Mouse (Mus musculus): ENCODE measurements around the gene Sde2. TPM values are rescaled to one million over a fixed set of nuclear protein-coding genes. Genes with fewer than 3 reads are reported as not detected.
"Not testable (repeated sequence)": the region's sequence is repeated elsewhere in the genome, so short reads cannot be mapped to it uniquely, and the experiment has no call there.

Gene Sde2
- total RNA-seq, 2 experiments from 2014 or later: 22.9 TPM

DNA sequence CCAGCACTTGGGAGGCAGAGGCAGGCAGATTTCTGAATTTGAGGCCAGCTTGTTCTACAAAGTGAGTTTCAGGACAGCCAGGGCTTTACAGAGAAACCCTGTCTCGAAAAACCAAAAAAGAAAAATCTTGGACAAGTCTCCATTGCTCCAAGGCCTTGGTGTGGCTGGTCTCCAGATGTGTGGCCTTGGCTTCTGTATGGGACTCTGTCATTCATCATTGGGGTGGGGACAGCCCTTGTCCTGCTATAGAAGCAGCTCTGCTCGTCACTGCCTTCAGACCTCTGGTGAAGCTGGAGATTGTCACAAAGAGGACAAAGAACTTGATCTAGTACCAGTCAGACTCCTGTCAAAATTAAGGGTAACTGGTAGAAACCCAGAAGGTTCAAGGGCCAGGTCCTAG lies 23.7 kb downstream of the Sde2 start:
- Histone ChIP-seq H3K4me3 (no peak overlapping the region), H3K27ac (no peak overlapping the region)
- TF ChIP-seq CTCF (conservative IDR thresholded peaks at IDR 0.05): no peak
- no peak for DNase-seq (ENCODE audit: low spot score in 2 of 2)

DNA sequence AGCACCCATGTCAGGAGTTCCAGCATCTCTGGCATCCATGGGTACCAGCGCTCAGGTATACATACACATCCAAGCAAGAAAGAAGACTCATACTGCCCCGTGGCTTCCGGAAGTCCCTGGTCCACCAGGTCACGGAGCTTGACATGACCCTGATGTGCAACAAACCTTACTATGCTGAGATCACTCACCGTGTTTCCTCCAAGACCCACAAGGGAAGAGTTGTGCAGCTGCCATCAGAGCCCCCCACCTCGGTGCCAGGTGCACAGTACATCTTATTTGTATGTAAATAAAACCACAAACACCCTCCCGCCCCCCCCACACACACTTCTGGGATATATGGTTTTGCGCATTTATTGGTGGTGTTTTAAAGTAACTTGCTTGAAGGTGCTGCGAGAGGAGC lies 24.2 kb downstream of the Sde2 start:
- no peak overlapping the region for H3K27ac ChIP-seq
- H3K4me3 ChIP-seq: no peak overlapping the region
- no peak for TF ChIP-seq CTCF (conservative IDR thresholded peaks at IDR 0.05)
- no peak for DNase-seq (ENCODE audit: low spot score in 2 of 2)

DNA sequence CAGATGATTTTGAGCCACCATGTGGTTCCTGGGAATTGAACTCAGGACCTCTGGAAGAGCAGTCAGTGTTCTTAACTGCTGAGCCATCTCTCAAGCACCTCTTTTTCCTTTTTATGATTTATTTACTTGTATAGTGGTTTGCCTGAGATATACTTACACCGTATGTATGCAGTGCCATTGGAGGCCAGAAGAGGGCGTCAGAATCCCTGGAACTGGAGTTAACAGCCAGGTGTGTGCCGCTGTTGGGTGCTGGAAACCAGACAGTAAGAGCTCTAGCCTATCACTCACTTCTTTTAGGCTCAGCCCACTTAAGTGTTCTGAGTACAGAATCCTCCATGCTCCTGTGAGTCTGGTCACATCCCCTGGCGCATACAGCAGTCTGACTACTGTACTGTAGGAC lies 26.5 kb downstream of the Sde2 start:
- no peak for DNase-seq (ENCODE audit: low spot score in 2 of 2)
- TF ChIP-seq CTCF (conservative IDR thresholded peaks at IDR 0.05): no peak; the same call in none of the 2 replicates
- Histone ChIP-seq H3K27ac (no peak overlapping the region), H3K4me3 (no peak overlapping the region)

DNA sequence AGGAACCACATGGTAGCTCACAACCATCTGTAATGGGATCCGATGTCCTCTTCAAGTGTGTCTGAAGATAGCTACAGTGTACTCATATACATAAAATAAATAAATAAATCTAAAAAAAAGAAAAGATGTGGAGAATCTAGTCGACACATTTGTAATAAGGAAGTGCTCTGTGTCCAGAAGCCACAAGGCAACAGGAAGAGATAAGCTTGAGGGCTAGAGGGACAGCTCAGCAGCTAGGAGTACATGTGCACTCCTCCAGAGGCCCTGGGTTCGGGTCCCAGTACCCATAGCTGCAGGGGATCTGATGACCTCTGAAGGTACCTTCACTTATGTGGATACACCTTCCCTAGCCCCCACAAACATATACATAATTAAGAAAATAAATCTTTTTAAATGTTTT lies 30.8 kb downstream of the Sde2 start:
- DNase-seq (ENCODE audit: low spot score in 2 of 2): no peak
- H3K4me3 ChIP-seq: no peak overlapping the region
- TF ChIP-seq CTCF (conservative IDR thresholded peaks at IDR 0.05): no peak
- no peak overlapping the region for H3K27ac ChIP-seq

DNA sequence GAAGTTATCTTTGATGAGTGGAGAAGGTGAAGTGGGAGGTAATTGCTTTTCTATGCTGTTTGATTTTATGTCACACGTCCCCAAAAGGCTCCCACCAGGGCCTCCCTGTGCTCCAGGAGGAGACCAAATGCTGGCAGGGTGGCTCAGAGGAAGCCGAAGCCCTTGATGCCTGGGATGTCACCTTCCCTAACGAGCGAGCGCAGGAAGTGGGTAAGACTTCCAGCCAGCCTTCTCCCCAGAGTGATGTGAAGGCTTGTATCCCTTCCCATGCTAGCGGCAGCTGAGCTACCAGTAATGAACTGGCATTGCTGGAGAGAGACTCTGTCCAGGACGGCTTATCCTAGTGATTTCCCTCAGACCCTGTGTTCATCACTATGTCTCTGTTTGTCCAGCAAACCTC lies 32.8 kb downstream of the Sde2 start:
- no peak for TF ChIP-seq CTCF (conservative IDR thresholded peaks at IDR 0.05)
- Histone ChIP-seq H3K27ac (no peak overlapping the region), H3K4me3 (no peak overlapping the region)
- no peak for DNase-seq (ENCODE audit: low spot score in 2 of 2)

DNA sequence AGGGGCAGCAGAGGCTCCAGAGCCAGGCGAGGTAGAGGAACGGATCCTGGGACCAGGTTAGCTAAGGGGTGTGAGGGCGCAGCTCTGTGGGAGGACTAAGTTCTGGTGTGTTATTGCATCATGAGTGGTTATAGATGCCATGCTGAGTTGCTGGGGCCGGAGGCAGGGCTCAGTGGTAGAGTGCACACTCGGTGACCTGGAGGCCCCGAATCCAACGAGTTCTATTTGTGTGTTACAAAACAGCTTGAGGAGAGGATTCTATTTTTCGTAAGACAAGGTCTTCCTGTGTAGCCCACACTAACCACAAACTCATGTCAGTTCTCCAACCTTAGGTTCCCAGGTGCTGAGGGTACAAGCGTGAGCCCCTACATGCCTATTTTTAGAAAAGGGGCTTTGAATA lies 33.6 kb downstream of the Sde2 start:
- no peak for DNase-seq (ENCODE audit: low spot score in 2 of 2)
- no peak for TF ChIP-seq CTCF (conservative IDR thresholded peaks at IDR 0.05)
- Histone ChIP-seq H3K4me3 (no peak overlapping the region), H3K27ac (no peak overlapping the region)

DNA sequence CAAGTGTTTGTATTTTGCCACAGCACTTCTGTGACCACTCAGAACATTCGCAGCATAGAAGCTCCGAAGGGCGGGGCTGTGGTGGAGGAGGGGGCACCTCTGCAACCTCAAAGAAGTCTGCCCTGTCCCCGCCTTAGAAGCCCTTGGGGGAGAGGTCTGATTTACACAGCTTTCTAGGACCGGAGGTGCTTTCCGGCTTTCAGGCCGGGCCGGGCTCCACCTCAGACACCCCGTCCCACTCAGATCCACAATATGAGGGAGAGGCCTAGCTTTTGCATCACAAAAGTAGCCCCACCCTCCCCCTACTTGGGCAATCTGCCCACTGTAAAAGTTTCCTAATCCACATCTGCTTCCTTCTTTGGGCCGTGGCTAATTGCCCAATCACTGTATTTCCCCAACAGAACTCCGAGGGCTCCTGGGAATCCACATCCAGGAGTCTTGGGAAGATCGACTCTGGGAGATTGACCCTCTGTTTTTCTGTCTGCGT lies 37.7 kb downstream of the Sde2 start:
- no peak for TF ChIP-seq CTCF (conservative IDR thresholded peaks at IDR 0.05)
- no peak for DNase-seq (ENCODE audit: low spot score in 2 of 2)

DNA sequence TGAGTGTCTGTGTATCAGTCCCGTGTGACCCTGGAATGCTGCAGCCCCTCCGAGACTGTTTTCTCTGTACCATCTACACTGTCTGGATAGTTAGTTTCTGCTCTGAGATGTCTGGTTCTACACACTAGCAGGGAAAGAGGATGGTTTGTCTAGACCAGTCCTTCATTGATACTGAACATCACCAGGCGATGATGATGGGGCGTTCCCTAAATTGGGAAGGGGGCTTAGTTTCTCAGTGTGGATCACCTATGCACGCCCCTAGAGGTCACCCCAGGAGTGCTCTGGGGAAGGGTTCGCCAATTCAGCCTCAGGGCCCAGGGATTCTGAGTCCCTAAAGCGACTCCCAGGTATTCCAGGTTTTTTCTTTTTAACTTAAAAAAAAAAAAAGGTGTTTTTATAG lies 38.2 kb downstream of the Sde2 start:
- no peak overlapping the region for H3K27ac ChIP-seq
- no peak for TF ChIP-seq CTCF (conservative IDR thresholded peaks at IDR 0.05)
- no peak for DNase-seq (ENCODE audit: low spot score in 2 of 2)
- no peak overlapping the region for H3K4me3 ChIP-seq

More for the DNA sequence above, 37.7 kb downstream of the Sde2 start:
- no peak overlapping the region for H3K27ac ChIP-seq
- H3K4me3 ChIP-seq: no peak overlapping the region

DNA sequence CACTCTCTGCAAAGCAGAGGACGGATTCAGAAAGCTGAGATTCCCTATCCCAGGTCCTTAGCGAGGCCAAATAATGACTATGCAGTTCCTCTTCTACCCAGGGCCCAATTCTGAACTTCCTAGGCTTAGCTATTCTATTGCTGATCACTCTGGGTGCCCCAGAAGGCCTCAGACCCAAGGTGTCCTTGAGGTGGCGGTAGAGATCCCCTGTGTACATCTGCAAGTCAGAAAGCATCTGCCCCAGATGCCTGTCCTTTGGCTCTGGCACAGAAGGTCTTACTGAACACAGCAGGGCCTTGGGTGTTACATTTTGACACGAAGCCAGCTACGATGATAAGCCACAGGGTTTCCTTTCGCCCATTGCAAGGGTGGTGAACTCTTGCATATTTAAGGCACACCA lies 38.9 kb downstream of the Sde2 start:
- Histone ChIP-seq H3K27ac (no peak overlapping the region), H3K4me3 (no peak overlapping the region)
- no peak for DNase-seq (ENCODE audit: low spot score in 2 of 2)
- peak; percentile 50 for TF ChIP-seq CTCF (conservative IDR thresholded peaks at IDR 0.05)

DNA sequence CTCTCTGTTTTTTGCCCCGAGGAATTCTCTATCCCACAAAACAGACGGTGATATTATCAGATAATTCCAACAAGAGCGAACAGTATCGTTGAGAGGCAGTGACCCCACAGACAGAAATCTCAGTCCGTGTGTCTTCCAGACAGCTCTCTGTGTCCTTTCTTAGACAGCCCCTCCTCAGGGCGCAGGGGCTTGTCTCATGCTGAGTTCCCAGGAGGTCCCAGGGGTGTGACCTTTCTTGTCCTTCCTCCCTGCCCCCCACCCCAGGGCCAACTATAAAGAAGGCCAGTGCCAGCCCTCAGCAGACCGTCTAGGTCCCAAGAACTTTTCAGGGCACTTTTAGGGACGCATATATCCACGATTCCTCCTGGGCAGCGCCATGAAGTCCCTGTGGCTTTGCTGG lies 41.9 kb downstream of the Sde2 start, which contains the start of gene Lefty2:
Lefty2 (plus strand) TSS at position 301 of the 400 bp plus-strand sequence.
- H3K27ac ChIP-seq: no peak within 1 kb of the TSS
- no peak within 1 kb of the TSS for H3K4me3 ChIP-seq
- no peak for TF ChIP-seq CTCF (conservative IDR thresholded peaks at IDR 0.05)
- DNase-seq (ENCODE audit: low spot score in 2 of 2): no peak

DNA sequence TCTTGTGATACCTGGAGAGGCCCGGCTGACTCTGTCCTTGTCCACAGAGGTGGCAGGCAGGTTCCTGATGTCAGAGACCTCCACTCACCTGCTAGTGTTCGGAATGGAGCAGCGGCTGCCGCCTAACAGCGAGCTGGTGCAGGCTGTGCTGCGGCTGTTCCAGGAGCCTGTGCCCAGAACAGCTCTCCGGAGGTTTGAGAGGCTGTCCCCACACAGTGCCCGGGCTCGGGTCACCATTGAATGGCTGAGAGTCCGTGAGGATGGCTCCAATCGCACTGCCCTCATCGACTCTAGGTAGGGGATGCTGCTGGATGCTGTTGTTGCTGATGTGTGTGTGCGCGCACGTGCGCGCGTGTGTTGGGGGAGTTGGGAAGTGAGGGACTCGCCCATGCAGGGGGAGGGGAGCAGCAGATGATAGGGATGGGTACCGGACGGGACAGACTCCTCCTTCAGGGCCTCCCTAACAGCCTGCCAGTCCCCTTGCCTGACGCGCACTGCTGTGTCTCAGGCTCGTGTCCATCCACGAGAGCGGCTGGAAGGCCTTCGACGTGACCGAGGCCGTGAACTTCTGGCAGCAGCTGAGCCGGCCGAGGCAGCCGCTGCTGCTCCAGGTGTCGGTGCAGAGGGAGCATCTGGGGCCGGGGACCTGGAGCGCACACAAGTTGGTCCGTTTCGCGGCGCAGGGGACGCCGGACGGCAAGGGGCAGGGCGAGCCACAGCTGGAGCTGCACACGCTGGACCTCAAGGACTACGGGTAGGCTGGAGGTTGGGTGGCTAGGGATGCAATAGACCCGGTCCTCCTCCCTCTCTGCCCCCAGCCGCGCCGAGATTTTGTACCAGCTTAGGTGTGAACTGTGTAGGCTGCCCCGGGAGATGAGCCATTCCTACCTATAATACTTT lies 43.4 kb downstream of the Sde2 start:
- DNase-seq (ENCODE audit: low spot score in 2 of 2); H3K27ac ChIP-seq; H3K4me3 ChIP-seq: not testable (repeated sequence)

DNA sequence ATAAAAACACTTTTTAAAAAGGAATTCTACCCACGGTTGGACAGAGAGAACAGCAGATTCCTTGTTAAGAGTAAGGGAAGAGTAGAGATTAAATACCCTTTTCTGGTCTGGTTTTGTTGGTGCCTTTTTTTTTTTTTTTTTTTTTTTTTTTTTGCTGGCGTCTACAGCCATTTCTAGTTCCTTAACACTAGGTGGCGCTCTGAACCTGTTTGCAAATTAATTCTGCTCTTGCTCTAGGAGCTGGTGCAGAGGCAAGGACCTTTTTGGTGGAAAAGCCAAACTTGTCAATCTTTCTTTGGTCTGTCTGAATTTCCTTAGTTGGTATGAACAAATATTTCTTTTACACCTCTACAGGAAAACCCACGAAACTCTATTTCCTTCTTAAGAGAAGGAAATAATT lies 50.2 kb downstream of the Sde2 start:
- no peak for DNase-seq (ENCODE audit: low spot score in 2 of 2)
- Histone ChIP-seq H3K4me3 (no peak overlapping the region), H3K27ac (no peak overlapping the region)
- TF ChIP-seq CTCF (conservative IDR thresholded peaks at IDR 0.05): peak; percentile 89

DNA sequence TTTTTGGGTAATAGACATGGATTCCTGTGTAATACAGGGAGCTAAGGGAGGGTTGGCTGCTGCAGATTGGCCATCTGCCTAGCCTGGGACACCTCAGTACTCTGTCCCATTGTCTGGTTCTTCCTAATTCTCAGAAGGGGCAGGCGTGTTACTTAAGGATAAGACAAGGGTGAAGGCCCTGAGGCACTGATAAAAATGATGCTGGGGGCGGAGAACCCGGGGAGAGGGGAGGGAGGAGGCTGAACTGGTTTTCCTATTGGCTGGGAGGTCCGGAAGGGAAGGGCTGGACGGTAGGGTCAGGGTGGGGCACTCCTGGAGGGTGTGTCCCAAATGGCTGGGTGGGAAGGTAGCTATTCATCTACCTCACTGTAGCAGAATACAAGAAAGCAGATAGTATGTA lies 52.0 kb downstream of the Sde2 start:
- DNase-seq (ENCODE audit: low spot score in 2 of 2): no peak
- H3K27ac ChIP-seq: no peak overlapping the region
- no peak overlapping the region for H3K4me3 ChIP-seq
- TF ChIP-seq CTCF (conservative IDR thresholded peaks at IDR 0.05): no peak

DNA sequence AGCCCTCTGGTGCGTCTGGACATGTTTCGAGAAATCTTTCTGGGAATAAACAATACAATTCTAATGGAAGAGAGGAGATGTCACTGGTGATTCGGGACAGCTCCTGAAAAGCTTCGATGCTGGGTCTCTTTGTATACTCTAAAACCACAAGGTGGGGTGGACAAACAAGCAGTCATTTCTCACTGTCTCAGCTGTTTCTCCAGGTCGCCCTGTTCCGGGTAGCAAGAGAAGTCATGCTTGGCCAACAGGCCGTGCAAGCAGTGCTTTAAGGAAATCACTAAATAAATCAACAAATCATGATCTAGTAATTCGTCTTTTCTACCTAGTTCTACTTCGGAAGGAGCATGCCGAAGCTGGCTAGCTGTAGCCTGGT lies 52.7 kb downstream of the Sde2 start:
- peak; percentile 13; the same call in 1 of the 2 replicates for TF ChIP-seq CTCF (conservative IDR thresholded peaks at IDR 0.05)
- H3K27ac ChIP-seq: peak overlapping the region; percentile 94
- peak overlapping the region; percentile 76 for H3K4me3 ChIP-seq
- DNase-seq (ENCODE audit: low spot score in 2 of 2): no peak

All from layer of hippocampus, adult 2 months (tissue).